Mouse (Mus musculus) lung, postnatal 4 days (tissue): ENCODE data around the gene Ttll11.

Experiments used
- DNase-seq, 2 experiments: peaks; one replicate each; pipeline ENCODE4 v3.0.0; 2021

Gene Ttll11

GRCm38 (mm10) chr2:35898425-35899134 lies 81.1 kb downstream of the Ttll11 start:
- peak; percentile 18 to 59 for DNase-seq

GRCm38 (mm10) chr2:35897125-35897524 lies 82.6 kb downstream of the Ttll11 start:
- DNase-seq = no peak

GRCm38 (mm10) chr2:35894512-35894911 lies 85.2 kb downstream of the Ttll11 start:
- no peak for DNase-seq

GRCm38 (mm10) chr2:35890635-35891034 lies 89.1 kb downstream of the Ttll11 start:
- no peak for DNase-seq

- DNase-seq = no peak
Observed at GRCm38 (mm10) chr2:35889776-35890175, 89.9 kb downstream of the Ttll11 start.

- peak; percentile 36 to 65 for DNase-seq
Observed at GRCm38 (mm10) chr2:35884296-35884695, 95.4 kb downstream of the Ttll11 start.

DNA sequence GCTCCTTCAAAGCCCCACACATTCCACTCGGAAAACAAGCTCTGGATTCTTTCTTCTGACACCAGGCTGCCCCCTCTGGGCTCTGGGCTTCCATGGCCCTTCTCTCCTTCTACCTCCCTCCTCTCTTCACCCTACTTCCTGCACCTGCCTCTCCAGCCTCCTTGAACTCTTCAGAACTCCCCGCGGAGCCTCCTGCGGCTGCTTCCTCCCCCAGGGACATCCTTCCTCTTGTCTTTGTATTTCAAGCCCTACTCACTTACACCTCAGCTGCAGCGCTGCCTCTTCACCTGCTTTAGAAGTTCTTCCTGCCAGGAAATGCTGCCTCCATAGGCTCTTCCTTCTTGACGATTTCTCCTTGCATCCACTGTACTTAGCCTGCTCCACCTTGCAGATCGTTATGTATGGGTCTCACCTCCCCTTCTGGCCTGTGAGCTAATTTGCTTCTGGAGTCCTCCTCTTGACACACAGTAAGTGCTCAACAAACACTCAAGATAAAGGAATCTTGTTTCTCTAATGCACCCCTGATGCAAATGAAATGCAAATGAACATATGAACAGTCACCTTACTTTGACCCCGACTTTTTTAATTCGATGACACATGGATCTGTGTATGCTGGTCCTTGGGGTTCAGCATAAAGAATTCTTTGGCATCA lies 97.3 kb downstream of the Ttll11 start:
- no peak for DNase-seq

DNA sequence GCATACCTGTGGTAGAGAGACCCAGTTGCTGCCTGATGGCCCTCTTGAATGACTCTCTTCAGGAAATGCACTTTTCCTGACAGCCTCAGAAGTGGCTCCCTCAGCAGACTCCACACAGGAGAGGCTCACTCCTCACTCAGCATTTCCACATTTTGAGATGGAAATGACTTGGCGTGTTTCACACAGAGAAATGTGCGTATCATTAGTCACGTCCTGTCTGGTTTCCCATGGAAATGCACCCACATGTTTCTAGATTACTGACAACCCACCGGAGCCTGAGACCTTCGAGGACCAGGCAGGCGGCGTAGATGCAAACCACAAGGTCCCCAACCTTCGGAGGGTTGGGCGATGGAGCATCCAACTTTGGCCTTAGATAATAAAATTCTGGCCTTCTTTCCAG lies 97.8 kb downstream of the Ttll11 start:
- no peak for DNase-seq

DNA sequence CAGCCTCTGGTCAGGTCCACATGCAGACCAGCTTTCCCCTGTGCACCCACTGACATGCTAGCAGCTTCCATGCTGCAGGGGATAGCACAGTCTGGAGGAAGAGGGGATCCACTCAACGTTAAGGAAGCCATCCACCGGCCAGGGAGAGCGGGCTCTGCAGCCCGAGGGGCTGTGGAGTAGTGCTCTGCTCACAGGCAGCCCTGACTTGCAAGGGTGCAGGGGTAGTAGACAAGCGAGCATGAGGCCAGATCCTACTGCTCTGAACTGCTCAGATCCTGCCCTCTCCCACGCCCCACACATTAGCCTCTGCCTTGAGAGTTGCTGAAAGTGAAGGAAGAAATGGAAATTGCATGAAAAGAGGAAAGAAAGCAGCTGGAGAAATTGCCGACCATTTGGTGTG lies 99.4 kb downstream of the Ttll11 start:
- no peak for DNase-seq

DNA sequence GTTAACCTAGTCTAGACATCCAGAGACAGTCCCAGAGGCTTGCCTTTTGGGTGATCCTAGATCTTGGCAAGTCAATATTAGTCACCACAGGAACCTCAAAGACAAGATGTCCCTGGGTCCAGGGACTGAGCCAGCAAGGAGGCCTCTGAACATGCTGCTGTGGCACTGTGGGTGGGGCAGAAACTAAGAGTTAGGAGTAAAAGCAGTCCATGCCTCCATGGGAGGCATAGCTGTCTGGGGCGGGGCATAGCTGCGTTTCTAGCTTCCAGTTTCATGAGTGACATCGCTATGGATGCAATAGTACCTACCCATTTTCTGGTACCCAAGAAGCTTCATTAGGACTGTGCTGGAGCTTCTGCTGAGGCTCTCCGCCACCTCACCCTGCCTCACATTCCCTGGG lies 99.8 kb downstream of the Ttll11 start:
- DNase-seq = no peak

- no peak for DNase-seq
Observed at GRCm38 (mm10) chr2:35878506-35878905, 101.2 kb downstream of the Ttll11 start.

DNA sequence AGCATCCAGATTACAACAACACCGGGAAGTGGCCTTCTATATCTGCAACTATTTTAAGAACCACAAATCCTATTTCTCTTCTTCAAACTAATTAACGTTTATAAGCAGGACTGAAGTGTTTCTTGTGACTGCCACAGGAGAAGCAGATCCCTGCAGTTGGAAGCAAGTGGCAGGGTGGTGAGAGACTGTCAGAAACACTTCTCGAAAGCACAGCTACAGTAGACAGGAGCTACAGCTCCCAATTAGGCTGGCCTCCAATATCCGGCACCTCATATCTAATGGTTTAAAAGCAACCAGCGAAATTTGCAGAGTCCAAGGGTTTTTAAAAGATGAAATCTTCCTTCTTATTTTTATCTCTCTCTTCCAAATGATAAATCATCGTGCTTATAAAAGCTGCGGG lies 104.1 kb downstream of the Ttll11 start:
- no peak for DNase-seq

DNA sequence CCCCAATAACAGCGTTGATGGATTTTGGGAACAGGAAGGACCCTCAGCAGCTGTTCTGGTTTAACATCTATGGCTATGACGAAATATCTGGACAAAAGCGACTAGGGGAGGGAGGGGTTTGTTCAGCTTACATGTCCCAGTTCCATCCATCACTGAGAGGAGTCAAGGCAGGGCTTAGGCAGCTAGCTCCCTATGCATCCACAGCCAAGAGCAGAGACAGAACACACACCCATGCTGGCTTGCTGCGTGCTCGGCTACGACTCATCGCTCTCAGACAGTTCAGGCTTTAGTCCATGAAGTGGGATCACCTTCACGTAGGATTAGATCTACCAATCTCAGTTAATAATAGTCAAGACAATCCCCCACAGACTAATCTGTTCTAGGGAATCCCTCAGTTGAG lies 105.3 kb downstream of the Ttll11 start:
- no peak for DNase-seq

DNA sequence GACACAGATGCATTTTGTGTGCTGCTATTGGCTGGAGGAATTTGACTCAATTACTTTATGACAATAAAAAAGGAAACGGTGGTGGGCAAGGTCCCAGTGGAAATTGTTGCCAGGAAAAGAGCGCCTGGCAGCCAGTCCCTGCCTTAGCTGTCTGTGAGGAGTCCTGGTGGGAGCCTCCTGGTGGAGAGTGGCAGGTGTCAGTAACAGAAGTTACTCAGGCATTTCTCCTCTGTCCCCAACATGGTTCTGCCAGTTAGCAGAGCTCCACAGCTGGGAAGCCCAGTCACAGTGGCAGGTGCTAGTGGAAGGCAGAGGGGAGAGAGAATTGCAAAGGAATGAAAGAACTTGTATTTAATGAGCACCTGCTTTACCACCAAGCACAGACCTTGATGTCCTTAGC lies 110.5 kb downstream of the Ttll11 start:
- DNase-seq = no peak

DNA sequence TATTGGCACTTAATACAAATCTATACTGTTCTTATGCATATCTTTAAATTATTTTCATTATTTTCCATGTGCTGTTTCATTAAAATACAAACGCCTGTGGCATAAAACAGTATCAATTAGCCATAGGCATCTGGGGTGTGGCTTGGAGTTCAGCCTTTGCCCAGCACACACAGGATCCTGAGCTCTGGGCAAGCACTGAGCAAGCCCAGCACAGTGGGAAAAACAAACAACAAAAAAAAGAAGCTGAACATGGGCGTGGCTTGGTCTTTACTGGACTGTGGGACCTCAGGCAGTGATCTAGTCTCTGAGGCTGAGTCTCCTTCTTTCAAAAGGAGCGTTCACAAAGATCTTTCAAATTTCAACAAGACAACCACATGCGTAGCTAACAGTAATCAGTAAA lies 116.4 kb downstream of the Ttll11 start:
- no peak for DNase-seq

DNA sequence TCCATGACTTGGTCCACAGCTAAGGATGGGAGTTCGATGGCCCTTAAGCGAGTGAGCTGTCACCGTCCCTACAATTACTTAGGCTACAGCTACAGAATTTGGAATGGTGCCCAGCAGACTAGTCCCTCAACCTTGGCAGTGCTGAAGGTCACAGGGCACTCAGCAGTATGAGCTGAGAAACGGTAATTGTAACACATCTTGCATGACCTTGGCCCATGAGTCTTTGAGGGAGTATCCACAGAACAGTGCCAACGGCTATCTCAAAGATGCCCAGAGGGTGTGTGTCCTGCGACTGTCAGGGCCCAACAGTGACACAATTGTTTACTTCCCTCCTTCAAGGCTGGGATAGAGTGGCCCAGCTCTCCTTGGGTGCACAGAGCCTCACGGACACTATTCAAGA lies 118.5 kb downstream of the Ttll11 start:
- no peak for DNase-seq

GRCm38 (mm10) chr2:35860394-35860744 lies 119.3 kb downstream of the Ttll11 start:
- no peak for DNase-seq

DNA sequence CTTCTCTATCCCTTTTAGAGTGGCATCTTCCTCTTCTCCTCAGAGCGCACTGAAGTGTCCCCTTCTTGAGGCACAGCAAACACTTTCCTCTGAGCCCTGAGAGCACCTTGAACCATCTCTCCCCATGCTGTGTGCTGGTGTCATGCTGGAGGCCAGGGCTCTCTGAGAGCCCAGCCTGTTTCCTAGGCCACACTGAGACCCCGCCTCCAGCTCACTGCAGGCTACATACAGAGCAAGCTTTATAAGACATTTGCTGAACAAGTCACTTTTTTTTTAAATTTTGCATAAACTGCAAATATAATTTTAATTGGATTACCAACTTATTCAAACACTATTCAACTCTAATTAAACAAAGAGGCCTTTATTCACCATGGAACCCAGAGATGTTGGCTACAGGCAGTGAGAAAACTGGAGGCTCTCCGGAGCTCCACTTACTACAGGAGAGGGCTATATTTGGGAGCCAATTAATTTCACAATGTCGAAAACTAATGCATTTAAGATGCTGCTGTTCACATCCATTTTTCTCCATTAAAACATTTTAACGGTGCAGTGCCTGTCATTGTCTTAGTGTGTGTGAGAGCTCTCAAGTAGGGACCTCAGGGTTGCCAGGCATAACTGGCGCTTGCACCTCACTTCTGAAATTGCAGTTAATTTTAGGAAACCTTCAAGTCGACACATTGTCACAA lies 119.9 kb downstream of the Ttll11 start:
- DNase-seq = no peak

- no peak for DNase-seq
Observed at GRCm38 (mm10) chr2:35858281-35858680, 121.4 kb downstream of the Ttll11 start.

DNA sequence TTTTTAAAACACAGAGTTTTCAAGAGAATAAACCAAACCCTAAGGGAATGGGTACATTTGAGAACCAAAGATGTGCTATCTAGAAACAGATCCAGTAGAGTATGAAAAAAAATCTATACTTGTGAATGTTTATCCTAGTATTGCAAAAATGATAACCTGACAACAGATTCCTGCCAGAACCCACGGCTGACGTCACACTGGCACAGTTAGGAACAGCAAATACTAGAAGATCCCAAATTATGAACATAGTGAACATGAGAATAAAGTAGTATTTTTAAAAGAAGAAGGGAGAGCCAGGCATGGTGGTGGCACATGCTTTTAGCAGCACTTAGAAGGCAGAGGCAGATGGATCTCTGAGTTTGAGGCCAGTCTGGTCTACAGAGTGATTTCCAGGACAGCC lies 122.8 kb downstream of the Ttll11 start:
- no peak for DNase-seq

GRCm38 (mm10) chr2:35854877-35855276 lies 124.8 kb downstream of the Ttll11 start:
- DNase-seq = no peak

DNA sequence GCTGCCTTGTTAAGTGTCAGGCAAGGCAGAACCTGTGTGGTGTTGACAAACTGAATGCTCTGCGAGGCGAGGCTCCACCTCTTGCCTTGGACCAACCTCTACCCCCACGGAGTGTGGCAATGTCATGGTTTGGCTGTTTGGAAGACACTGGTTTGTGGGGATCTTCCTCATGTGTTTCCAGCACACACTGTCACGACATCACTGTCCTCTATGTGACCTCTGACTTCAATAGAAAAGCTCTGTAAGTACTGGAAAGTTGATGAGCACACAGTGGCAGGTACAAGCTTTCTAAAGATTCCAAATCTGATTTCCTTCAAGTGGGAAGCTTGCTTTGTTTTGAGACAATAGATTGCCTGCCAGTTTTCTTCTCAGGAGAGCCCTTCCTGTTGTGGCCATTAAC lies 126.7 kb downstream of the Ttll11 start:
- DNase-seq = no peak

DNA sequence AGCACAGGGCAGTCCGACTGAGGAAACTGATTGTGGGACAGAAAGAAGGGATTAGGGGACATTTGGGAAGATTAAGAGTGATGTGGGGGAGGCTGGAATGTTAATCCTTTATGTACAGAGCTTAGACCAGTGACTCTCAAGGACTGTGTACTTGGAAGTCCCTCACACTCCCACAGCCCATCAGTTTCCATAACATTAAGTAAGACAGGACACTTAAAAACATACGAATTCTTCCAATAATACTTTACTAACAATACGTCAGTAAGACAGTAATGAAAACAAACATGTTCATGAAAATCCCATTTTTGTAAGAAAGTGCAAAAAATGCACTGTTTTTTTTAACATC lies 127.6 kb downstream of the Ttll11 start:
- DNase-seq = no peak

DNA sequence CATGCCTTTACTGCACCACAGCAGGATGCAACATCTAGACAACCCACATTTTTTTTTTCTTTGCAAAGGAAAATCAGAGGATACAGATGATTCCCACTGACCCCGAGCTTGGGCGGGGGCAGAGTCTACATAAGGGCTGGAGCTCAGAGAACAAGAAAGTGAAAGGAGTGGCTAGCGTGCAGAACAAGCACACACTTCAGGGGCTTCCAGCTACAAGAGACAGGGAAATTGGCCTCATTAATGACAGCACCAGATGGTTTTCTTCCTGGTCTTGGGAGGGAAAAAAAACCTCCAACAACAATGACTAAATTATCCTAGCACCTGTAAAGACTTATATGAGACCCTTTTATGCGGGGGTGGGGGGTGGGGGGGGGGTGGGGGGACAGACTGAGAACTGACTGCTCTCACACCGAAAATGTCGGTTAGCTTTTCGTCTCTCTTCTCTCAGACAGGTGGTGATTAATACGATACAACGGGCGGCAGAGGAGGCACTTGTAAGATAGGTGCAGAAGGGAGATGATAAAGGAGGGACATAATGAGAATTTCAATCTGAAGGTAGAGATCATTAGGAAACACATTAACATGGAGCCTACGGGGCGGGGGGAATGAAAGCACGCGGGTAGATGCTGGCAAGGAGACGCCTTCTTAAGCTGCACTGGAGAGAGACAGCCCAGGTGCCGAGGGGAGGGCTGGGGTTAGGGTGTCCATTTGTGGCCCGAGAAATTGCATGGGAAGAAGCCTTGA lies 128.1 kb downstream of the Ttll11 start:
- DNase-seq = no peak
